Mouse (Mus musculus) c-Kit-positive CD71-positive TER-119-negative erythroid progenitor cells, embryonic 14.5 days (primary cell): ENCODE measurements at regions not wholly inside any gene's neighbourhood (a gene's known extent, or its start where the extent isn't known, plus 50 kb on each side); places are given as distances from the start of the nearest gene placed in this dataset.

Experiments used
- DNase-seq: peaks from one replicate; pipeline ENCODE4 v3.0.0-alpha.2; 2013; ENCODE audit warnings: low read depth

GRCm38 (mm10) chr12:92509494-92509893, 660.5 kb upstream of the Sel1l start:
- DNase-seq: no peak

GRCm38 (mm10) chr12:92508796-92509489, 660.0 kb upstream of the Sel1l start:
- no peak for DNase-seq

GRCm38 (mm10) chr12:92483984-92484383, 635.0 kb upstream of the Sel1l start:
- DNase-seq: no peak

- DNase-seq: no peak
These were observed 625.5 kb upstream of the Sel1l start for GRCm38 (mm10) chr12:92474293-92475062.

- DNase-seq: no peak
These were observed 602.3 kb upstream of the Sel1l start for GRCm38 (mm10) chr12:92451110-92451818.

- DNase-seq: no peak
These were observed 569.5 kb upstream of the Sel1l start for GRCm38 (mm10) chr12:92418458-92418857.

- DNase-seq: no peak
These were observed 556.5 kb upstream of the Sel1l start for GRCm38 (mm10) chr12:92405506-92405905.

- no peak for DNase-seq
These were observed 552.0 kb upstream of the Sel1l start for GRCm38 (mm10) chr12:92400987-92401386.

GRCm38 (mm10) chr12:92386195-92386594, 537.2 kb upstream of the Sel1l start:
- DNase-seq: no peak

- DNase-seq: no peak
These were observed 535.4 kb upstream of the Sel1l start for GRCm38 (mm10) chr12:92384266-92384937.

- DNase-seq: no peak
These were observed 530.2 kb upstream of the Sel1l start for GRCm38 (mm10) chr12:92379130-92379529.

- DNase-seq: no peak
These were observed 517.0 kb upstream of the Sel1l start for GRCm38 (mm10) chr12:92365926-92366325.

GRCm38 (mm10) chr12:92353386-92354257, 504.7 kb upstream of the Sel1l start:
- no peak for DNase-seq

GRCm38 (mm10) chr12:92318241-92318640, 469.3 kb upstream of the Sel1l start:
- DNase-seq: no peak

- DNase-seq: no peak
These were observed 468.7 kb upstream of the Sel1l start for GRCm38 (mm10) chr12:92317609-92318008.

GRCm38 (mm10) chr12:92316285-92316684, 467.3 kb upstream of the Sel1l start:
- DNase-seq: no peak

- no peak for DNase-seq
These were observed 466.9 kb upstream of the Sel1l start for GRCm38 (mm10) chr12:92315820-92316219.

- DNase-seq: peak; percentile 1
These were observed 454.1 kb upstream of the Sel1l start for GRCm38 (mm10) chr12:92302951-92303591.

GRCm38 (mm10) chr12:92294887-92295286, 445.9 kb upstream of the Sel1l start:
- DNase-seq: no peak

GRCm38 (mm10) chr12:92293341-92293720, 444.4 kb upstream of the Sel1l start:
- no peak for DNase-seq
